Comparison of ENCODE assay signal across 22 mouse cellular contexts in the genomic region with DNA sequence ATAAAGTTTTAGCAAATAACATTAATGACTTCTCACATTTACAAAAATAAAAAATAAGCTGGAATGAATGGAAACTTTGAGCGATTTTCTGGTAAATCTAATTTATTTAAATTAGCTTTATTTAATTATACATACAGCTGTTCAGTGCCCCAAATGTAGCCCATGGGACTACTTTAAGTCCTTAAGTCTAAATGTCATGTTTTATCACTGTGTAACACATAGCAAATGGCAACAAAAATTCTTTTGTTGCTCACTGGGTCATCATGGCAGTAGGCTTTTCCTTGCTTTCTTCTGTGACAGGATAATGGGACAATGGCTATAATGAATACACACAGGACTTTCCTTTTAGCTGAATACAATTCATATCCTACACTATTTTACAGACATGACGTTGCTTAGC.
DNase-seq lines count a peak whose midpoint lies in the region; ATAC-seq lines count a peak whose summit lies in the region.
"Had no signal": no experiment of that assay in that cellular context is flagged by ENCODE, and none has a peak within 500 bp of the region (broad histone marks: within the 10 kb centered on the region; RNA-seq: fewer than 3 reads in every experiment).

No protein-coding gene starts in this region.

- no peaks in the 10 kb centered on the region for H3K36me3 ChIP-seq in midbrain, embryonic 12.5 days
- H3K36me3 ChIP-seq in midbrain, embryonic 15.5 days (replicated peaks) = no peaks in the 10 kb centered on the region
- no peaks in the 10 kb centered on the region for H3K36me3 ChIP-seq in neural tube, embryonic 12.5 days
- H3K36me3 ChIP-seq in neural tube, embryonic 15.5 days = no peaks in the 10 kb centered on the region
- H3K36me3 ChIP-seq in neural tube, embryonic 13.5 days = no peaks in the 10 kb centered on the region
- H3K36me3 ChIP-seq in neural tube, embryonic 14.5 days (ENCODE audit: control insufficient read depth, insufficient read depth, low read length) = no peaks in the 10 kb centered on the region
- H3K36me3 ChIP-seq: G1E had no signal

- DNase-seq in neural tube, embryonic 10.5 days (ENCODE audit: extremely low spot score, low spot score) = no peak
- no peak for DNase-seq in embryo, embryonic 11 days
- DNase-seq: adrenal gland, adult 2 months; adrenal gland, adult 8-10 months; adrenal gland, postnatal 10 days; adrenal gland, postnatal 14 days; adrenal gland, postnatal 25 days; adrenal gland, postnatal 36 days; B cell, adult 2 months; cerebellum, adult 11 months; cerebellum, adult 11-12 months had no signal

- ATAC-seq in midbrain, embryonic 12.5 days (ENCODE audit: low FRiP score, low read depth) = peak; percentile 56; the same call in 1 of the 2 replicates
- ATAC-seq in midbrain, embryonic 15.5 days (replicated peaks) = no peak
- ATAC-seq in neural tube, embryonic 12.5 days (ENCODE audit: low FRiP score, low read depth) = peak; percentile 82
- ATAC-seq in neural tube, embryonic 15.5 days (ENCODE audit: low FRiP score) = no peak
- peak; percentile 84; the same call in 1 of the 2 replicates for ATAC-seq in neural tube, embryonic 13.5 days (ENCODE audit: low read depth)
- ATAC-seq in neural tube, embryonic 14.5 days (ENCODE audit: low read depth) = peak; percentile 79
- ATAC-seq: activated CD4-positive, CD25-positive, alpha-beta regulatory T cell, adult 4 months; CD4-positive, CD25-positive, alpha-beta regulatory T cell, adult 4 months; Patski had no signal

- no peak overlapping the region for H3K27ac ChIP-seq in midbrain, embryonic 12.5 days (replicated peaks)
- no peak overlapping the region for H3K27ac ChIP-seq in midbrain, embryonic 15.5 days
- H3K27ac ChIP-seq in neural tube, embryonic 12.5 days = no peak overlapping the region
- no peak overlapping the region for H3K27ac ChIP-seq in neural tube, embryonic 15.5 days (replicated peaks)
- no peak overlapping the region for H3K27ac ChIP-seq in neural tube, embryonic 13.5 days (replicated peaks)
- no peak overlapping the region for H3K27ac ChIP-seq in neural tube, embryonic 14.5 days (ENCODE audit: low read depth, low read length)

- no peaks in the 10 kb centered on the region for H3K27me3 ChIP-seq in midbrain, embryonic 12.5 days
- no peaks in the 10 kb centered on the region for H3K27me3 ChIP-seq in midbrain, embryonic 15.5 days (replicated peaks)
- no peaks in the 10 kb centered on the region for H3K27me3 ChIP-seq in neural tube, embryonic 12.5 days (replicated peaks)
- H3K27me3 ChIP-seq in neural tube, embryonic 15.5 days (replicated peaks) = no peaks in the 10 kb centered on the region
- no peaks in the 10 kb centered on the region for H3K27me3 ChIP-seq in neural tube, embryonic 13.5 days
- H3K27me3 ChIP-seq in neural tube, embryonic 14.5 days (ENCODE audit: control insufficient read depth, insufficient read depth, low read length) = no peaks in the 10 kb centered on the region
- H3K27me3 ChIP-seq: CH12.LX, Patski had no signal

- WGBS in midbrain, embryonic 12.5 days = 66% methylated on average over 2 of the region's 2 CpGs
- WGBS in midbrain, embryonic 15.5 days = 65% methylated on average over 2 of the region's 2 CpGs
- 66% methylated on average over 2 of the region's 2 CpGs for WGBS in neural tube, embryonic 12.5 days
- WGBS in neural tube, embryonic 15.5 days = 30% methylated on average over 2 of the region's 2 CpGs
- WGBS in neural tube, embryonic 13.5 days = 42% methylated on average over 2 of the region's 2 CpGs
- WGBS in neural tube, embryonic 14.5 days = 46% methylated on average over 2 of the region's 2 CpGs

- H3K9ac ChIP-seq in midbrain, embryonic 12.5 days (replicated peaks) = no peak overlapping the region
- no peak overlapping the region for H3K9ac ChIP-seq in midbrain, embryonic 15.5 days
- no peak overlapping the region for H3K9ac ChIP-seq in neural tube, embryonic 12.5 days
- H3K9ac ChIP-seq in neural tube, embryonic 15.5 days (replicated peaks) = no peak overlapping the region
- no peak overlapping the region for H3K9ac ChIP-seq in neural tube, embryonic 13.5 days
- no peak overlapping the region for H3K9ac ChIP-seq in neural tube, embryonic 14.5 days (replicated peaks; ENCODE audit: low read depth, low read length)

- no peaks in the 10 kb centered on the region for H3K4me1 ChIP-seq in midbrain, embryonic 12.5 days
- H3K4me1 ChIP-seq in midbrain, embryonic 15.5 days = no peaks in the 10 kb centered on the region
- H3K4me1 ChIP-seq in neural tube, embryonic 12.5 days = no peaks in the 10 kb centered on the region
- no peaks in the 10 kb centered on the region for H3K4me1 ChIP-seq in neural tube, embryonic 15.5 days
- H3K4me1 ChIP-seq in neural tube, embryonic 13.5 days (replicated peaks) = no peaks in the 10 kb centered on the region
- H3K4me1 ChIP-seq in neural tube, embryonic 14.5 days (ENCODE audit: control insufficient read depth, insufficient read depth, low read length) = no peaks in the 10 kb centered on the region

- no peaks in the 10 kb centered on the region; the same call in 1 of the 2 replicates for H3K9me3 ChIP-seq in midbrain, embryonic 12.5 days
- H3K9me3 ChIP-seq in midbrain, embryonic 15.5 days = no peaks in the 10 kb centered on the region
- H3K9me3 ChIP-seq in neural tube, embryonic 12.5 days = no peaks in the 10 kb centered on the region
- H3K9me3 ChIP-seq in neural tube, embryonic 15.5 days (replicated peaks) = no peaks in the 10 kb centered on the region
- no peaks in the 10 kb centered on the region for H3K9me3 ChIP-seq in neural tube, embryonic 13.5 days
- H3K9me3 ChIP-seq in neural tube, embryonic 14.5 days (ENCODE audit: control insufficient read depth, low read length) = no peaks in the 10 kb centered on the region
- H3K9me3 ChIP-seq: G1E had no signal

- no peak overlapping the region for H3K4me3 ChIP-seq in midbrain, embryonic 12.5 days
- H3K4me3 ChIP-seq in midbrain, embryonic 15.5 days = no peak overlapping the region
- H3K4me3 ChIP-seq in neural tube, embryonic 12.5 days = no peak overlapping the region
- H3K4me3 ChIP-seq in neural tube, embryonic 15.5 days (replicated peaks) = no peak overlapping the region
- H3K4me3 ChIP-seq in neural tube, embryonic 13.5 days = no peak overlapping the region
- no peak overlapping the region for H3K4me3 ChIP-seq in neural tube, embryonic 14.5 days (ENCODE audit: low read depth, low read length)

- no peak overlapping the region for H3K4me2 ChIP-seq in midbrain, embryonic 12.5 days (replicated peaks)
- H3K4me2 ChIP-seq in midbrain, embryonic 15.5 days = no peak overlapping the region
- H3K4me2 ChIP-seq in neural tube, embryonic 12.5 days (replicated peaks) = no peak overlapping the region
- H3K4me2 ChIP-seq in neural tube, embryonic 15.5 days = no peak overlapping the region
- no peak overlapping the region for H3K4me2 ChIP-seq in neural tube, embryonic 13.5 days
- no peak overlapping the region for H3K4me2 ChIP-seq in neural tube, embryonic 14.5 days (ENCODE audit: low read depth, low read length)

Comparison
In these comparisons a context has a peak if more than half of its experiments do, and no peak if none do; other contexts are left out.
1. ATAC-seq: peak in midbrain, embryonic 12.5 days (single experiment), neural tube, embryonic 12.5 days (single experiment), neural tube, embryonic 13.5 days (single experiment) and neural tube, embryonic 14.5 days (single experiment); none in midbrain, embryonic 15.5 days (single experiment) and neural tube, embryonic 15.5 days (single experiment).